Mouse (Mus musculus) heart, embryonic 11.5 days (tissue): Measurements from ENCODE around the gene 1110059E24Rik. TPM values are rescaled to one million over a fixed set of nuclear protein-coding genes. Genes with fewer than 3 reads are reported as not detected.

Source experiments
- ATAC-seq: fragments of 200-750 bp; cut with Nextera tagmentation; replicated peaks from 2 replicates; pipeline ENCODE4 v1.8.0; 2017; ENCODE audit warnings: moderate library complexity; ENCODE audit not compliant: insufficient number of reproducible peaks, low FRiP score, low TSS enrichment
- H3K27ac ChIP-seq: fragments of 300-500 bp; sonication (generic); 2 replicates; pipeline ENCODE4 v1.5.1; 2014; ENCODE audit warnings: mild to moderate bottlenecking, low read depth, low read length
- H3K27me3 ChIP-seq: fragments of 300-500 bp; sonication (generic); 2 replicates; pipeline ENCODE4 v1.6.1; 2014; ENCODE audit warnings: mild to moderate bottlenecking, low read length, mixed read lengths; ENCODE audit not compliant: control insufficient read depth, insufficient read depth
- H3K36me3 ChIP-seq: fragments of 300-500 bp; sonication (generic); 2 replicates; pipeline ENCODE4 v1.6.1; 2014; ENCODE audit warnings: mild to moderate bottlenecking, low read length, moderate library complexity, mixed read lengths; ENCODE audit not compliant: control insufficient read depth, insufficient read depth
- H3K4me1 ChIP-seq: fragments of 300-500 bp; sonication (generic); 2 replicates; pipeline ENCODE4 v1.6.1; 2014; ENCODE audit warnings: low read length; ENCODE audit not compliant: control insufficient read depth, insufficient read depth
- H3K4me2 ChIP-seq: fragments of 300-500 bp; sonication (generic); 2 replicates; pipeline ENCODE4 v1.6.1; 2014; ENCODE audit warnings: mild to moderate bottlenecking, moderate library complexity
- H3K4me3 ChIP-seq: fragments of 300-500 bp; sonication (generic); 2 replicates; pipeline ENCODE4 v1.5.1; 2014; ENCODE audit warnings: low read depth, low read length
- H3K9ac ChIP-seq: fragments of 300-500 bp; sonication (generic); 2 replicates; pipeline ENCODE4 v1.6.1; 2014; ENCODE audit warnings: mild to moderate bottlenecking, low read depth, low read length, moderate library complexity
- H3K9me3 ChIP-seq: fragments of 300-500 bp; sonication (generic); replicated peaks from 2 replicates; pipeline ENCODE4 v1.6.1; 2016; ENCODE audit warnings: low read length; ENCODE audit not compliant: control insufficient read depth
- WGBS: fragments of 180-500 bp; shearing (Covaris S2); extraction: QIAGEN DNeasy Blood & Tissue Kit; methylation state at CpG from one replicate; pipeline ENCODE4 v1.1.7; 2014; ENCODE audit not compliant: insufficient replicate concordance; 5-methylcytosine and 5-hydroxymethylcytosine counted together
- polyA plus RNA-seq: library from polyadenylated mRNA; unstranded; fragments of >200 nt; fragmentation: Nextera tagmentation; extraction: Ambion mirVana; gene quantifications from 2 replicates; pipeline ENCODE4 v1.2.1, GENCODE M21; 2014

1110059E24Rik gene
- polyA plus RNA-seq, 1 experiment from 2014 or later, result 46.0 TPM

DNA sequence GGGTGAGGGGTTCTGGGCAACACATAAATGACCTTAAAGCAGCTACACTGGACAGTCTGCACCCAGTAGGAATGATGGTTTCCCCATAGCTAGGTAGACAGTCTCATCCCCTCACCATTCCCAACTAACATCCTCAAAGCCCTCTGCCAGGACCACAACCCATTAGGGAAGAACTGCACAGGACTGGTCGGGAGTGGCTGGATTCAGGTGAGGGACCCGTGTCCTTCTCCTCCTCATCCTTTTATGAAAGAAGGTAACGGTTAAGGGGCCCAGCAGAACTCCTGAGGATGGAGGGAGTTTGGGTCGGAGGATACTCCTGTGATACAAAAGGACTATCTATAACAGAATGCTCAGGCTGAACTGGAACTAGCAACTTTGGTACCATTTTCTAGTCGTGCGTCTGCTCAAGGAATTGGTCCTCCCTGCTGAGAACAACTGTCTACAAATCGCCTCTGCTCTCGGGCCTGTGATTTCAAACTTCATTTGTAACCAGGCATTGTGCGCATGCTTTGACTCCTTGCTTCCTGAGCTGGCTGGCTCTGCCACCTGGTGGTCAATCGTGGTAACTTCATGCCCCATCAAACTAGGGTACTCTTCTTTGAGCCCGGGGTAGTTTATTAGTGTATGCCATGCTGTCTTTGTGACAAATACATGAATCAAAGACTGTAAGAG lies 88.9 kb downstream of the 1110059E24Rik start:
- no peaks in the 10 kb centered on the region for H3K36me3 ChIP-seq
- no peak for ATAC-seq
- no peak overlapping the region for H3K27ac ChIP-seq
- no peaks in the 10 kb centered on the region for H3K27me3 ChIP-seq
- no peaks in the 10 kb centered on the region for H3K9me3 ChIP-seq
- H3K4me1 ChIP-seq, result no peaks in the 10 kb centered on the region
- H3K4me3 ChIP-seq, result no peak overlapping the region
- 27% methylated on average over 11 of the region's 11 CpGs for WGBS
- H3K9ac ChIP-seq, result peak overlapping the region; percentile 36; the same call in 1 of the 2 replicates
- H3K4me2 ChIP-seq, result no peak overlapping the region; the same call in 1 of the 2 replicates

DNA sequence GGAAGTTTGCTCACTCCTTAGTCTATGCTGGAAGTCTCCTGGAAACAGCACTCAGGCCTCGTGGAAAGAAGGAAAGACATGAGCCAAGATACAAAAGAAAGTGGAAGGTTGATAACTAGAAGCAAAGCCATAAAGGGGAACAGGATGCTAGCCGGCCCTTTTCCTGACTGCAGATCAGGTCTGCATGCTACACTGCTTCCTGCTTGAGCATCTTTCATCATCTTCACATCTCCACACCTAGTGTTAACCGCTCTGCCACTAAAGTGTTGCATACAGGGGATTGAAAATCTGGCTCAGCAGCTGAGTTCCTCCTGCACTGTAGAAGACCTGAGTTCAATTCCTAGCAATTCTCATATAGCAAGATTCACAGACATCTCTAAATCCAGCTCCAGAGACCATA lies 89.8 kb downstream of the 1110059E24Rik start:
- Histone ChIP-seq H3K4me2 (no peak overlapping the region), H3K36me3 (no peaks in the 10 kb centered on the region), H3K27me3 (no peaks in the 10 kb centered on the region), H3K9ac (no peak overlapping the region), H3K27ac (no peak overlapping the region), H3K4me3 (no peak overlapping the region), H3K9me3 (no peaks in the 10 kb centered on the region), H3K4me1 (no peaks in the 10 kb centered on the region)
- ATAC-seq, result no peak
- 60% methylated on average over 3 of the region's 3 CpGs for WGBS

DNA sequence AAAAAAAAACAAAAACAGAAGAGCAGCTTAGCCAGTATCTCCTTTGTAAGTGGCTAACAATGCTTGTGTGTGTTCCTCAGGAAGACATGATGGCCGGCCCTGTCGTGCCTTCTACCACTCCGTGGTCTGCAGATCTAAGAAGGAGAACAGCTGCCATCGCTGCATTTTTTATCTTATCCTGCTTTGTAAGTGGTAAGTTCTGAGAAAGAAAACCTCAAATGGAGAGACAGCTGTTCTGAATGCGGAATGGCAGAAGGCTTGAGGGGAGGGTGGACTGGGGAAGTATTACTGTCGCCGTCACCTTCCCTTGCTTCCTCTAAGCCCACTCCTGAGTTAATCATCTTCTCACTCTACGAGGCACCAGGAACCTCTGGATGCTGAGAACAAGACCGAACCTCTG lies 100.0 kb downstream of the 1110059E24Rik start:
- Histone ChIP-seq H3K4me1 (no peaks in the 10 kb centered on the region), H3K4me3 (no peak overlapping the region), H3K4me2 (no peak overlapping the region), H3K27ac (no peak overlapping the region), H3K36me3 (no peaks in the 10 kb centered on the region), H3K27me3 (no peaks in the 10 kb centered on the region), H3K9ac (no peak overlapping the region), H3K9me3 (no peaks in the 10 kb centered on the region)
- ATAC-seq, result no peak
- 63% methylated on average over 9 of the region's 9 CpGs for WGBS

DNA sequence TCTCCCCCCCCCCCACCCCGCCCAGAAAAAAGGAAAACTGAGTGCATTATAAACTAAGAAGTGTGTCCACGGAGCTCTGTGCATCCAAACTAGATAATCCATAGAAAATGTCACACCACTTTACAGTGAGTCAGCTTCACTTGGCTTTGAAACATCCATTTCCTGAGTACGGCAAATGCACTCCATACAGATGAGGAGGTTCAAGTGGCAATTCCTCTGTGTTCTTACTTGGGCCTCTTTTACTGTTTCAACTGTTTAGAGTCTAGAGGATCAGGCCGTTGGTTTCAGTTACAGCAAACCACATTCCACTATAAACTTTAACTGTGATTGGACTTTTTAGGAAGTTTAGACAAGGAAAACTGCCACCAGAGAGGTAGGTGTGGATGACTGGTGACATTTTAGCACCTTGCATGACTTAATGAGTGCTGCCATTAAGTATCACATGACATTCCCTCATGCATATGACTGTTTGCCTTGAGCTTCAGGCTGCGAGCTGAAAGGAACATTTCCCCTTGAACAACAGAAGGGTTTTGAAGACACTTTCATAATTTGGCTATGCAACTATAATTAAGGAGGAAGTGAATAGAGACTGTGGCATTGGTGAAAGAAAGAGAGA lies 100.7 kb downstream of the 1110059E24Rik start:
- H3K4me2 ChIP-seq, result no peak overlapping the region
- H3K36me3 ChIP-seq, result no peaks in the 10 kb centered on the region
- no peak overlapping the region for H3K4me3 ChIP-seq
- H3K27ac ChIP-seq, result no peak overlapping the region
- WGBS, result 63% methylated on average over 4 of the region's 5 CpGs
- no peak overlapping the region for H3K9ac ChIP-seq
- H3K4me1 ChIP-seq, result no peaks in the 10 kb centered on the region
- H3K27me3 ChIP-seq, result no peaks in the 10 kb centered on the region
- no peak for ATAC-seq
- H3K9me3 ChIP-seq, result no peaks in the 10 kb centered on the region

DNA sequence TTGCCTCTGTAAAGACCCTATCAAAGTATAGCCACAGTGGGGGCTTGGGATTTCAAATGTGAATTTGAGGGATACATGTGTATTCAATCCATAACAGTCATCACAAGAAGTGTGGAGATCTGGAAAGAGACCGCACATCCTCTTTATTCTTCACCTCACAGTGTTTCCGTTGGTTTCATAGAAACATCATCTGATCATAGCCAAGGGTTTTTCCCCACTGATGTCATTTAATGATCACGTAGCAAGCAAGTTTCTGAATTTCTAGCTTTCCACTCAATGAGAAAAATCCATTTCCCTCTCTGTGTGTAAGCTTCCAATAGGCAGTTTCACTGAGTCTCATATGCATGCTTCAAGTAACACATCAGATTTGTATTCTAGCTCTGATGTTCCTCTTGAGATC lies 103.1 kb downstream of the 1110059E24Rik start:
- no peak overlapping the region for H3K9ac ChIP-seq
- H3K9me3 ChIP-seq, result no peaks in the 10 kb centered on the region
- no peak overlapping the region for H3K4me3 ChIP-seq
- H3K36me3 ChIP-seq, result no peaks in the 10 kb centered on the region
- H3K4me1 ChIP-seq, result no peaks in the 10 kb centered on the region
- WGBS, result 82% methylated on average over 3 of the region's 3 CpGs
- H3K27me3 ChIP-seq, result no peaks in the 10 kb centered on the region
- no peak overlapping the region for H3K27ac ChIP-seq
- no peak overlapping the region for H3K4me2 ChIP-seq
- ATAC-seq, result no peak

DNA sequence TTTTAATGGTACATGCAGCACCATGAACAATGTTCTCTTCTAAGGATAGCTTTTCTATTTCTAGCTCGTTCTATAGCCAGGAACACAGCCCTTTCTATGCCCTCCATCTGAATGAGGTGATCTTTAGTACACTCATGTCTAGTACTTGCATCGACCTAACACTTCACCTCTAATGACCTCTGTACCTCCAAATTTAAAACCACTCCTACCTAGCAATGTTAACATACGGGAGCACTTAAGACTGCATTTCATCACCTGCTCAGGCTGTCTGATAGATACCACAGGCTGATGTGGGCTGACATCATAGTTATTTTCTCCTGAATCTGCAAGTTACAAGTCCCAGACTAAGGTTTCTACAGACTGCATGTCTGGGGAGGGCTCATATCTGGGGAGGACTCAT lies 103.8 kb downstream of the 1110059E24Rik start:
- WGBS, result 38% methylated on average over 3 of the region's 3 CpGs
- Histone ChIP-seq H3K9me3 (no peaks in the 10 kb centered on the region), H3K9ac (no peak overlapping the region), H3K4me3 (no peak overlapping the region), H3K4me2 (no peak overlapping the region), H3K27ac (no peak overlapping the region), H3K36me3 (no peaks in the 10 kb centered on the region), H3K27me3 (no peaks in the 10 kb centered on the region), H3K4me1 (no peaks in the 10 kb centered on the region)
- no peak for ATAC-seq

DNA sequence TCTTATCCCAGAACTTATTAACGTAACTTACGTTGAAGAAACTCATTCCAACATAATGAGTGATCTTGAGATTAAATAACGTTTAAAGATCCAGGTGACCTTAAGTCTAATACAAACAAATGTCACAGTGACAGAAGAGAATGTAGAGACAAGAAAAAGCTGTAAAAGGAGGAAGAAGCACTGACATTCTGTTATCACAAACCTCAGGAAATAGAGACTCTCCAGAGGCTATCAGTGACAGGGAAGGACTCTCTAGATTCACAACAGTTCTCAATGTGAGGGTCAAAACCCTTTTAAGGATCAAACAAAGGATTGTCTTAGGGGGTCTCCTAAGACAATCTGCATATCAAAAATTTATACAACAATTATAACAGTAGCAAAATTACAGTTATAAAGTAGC lies 115.7 kb downstream of the 1110059E24Rik start:
- no peak for ATAC-seq
- Histone ChIP-seq H3K36me3 (no peaks in the 10 kb centered on the region), H3K9ac (no peak overlapping the region), H3K4me3 (no peak overlapping the region), H3K4me1 (no peaks in the 10 kb centered on the region), H3K4me2 (no peak overlapping the region), H3K27me3 (no peaks in the 10 kb centered on the region), H3K27ac (no peak overlapping the region), H3K9me3 (no peaks in the 10 kb centered on the region)
- WGBS, result 50% methylated on average over 3 of the region's 3 CpGs
